Mouse (Mus musculus): Measurements from ENCODE around the gene Syne1. TPM values are rescaled to one million over a fixed set of nuclear protein-coding genes. Genes with fewer than 3 reads are reported as not detected.

Gene Syne1
- polyA plus RNA-seq, 1 experiment from 2014 or later: 5.6 TPM

DNA sequence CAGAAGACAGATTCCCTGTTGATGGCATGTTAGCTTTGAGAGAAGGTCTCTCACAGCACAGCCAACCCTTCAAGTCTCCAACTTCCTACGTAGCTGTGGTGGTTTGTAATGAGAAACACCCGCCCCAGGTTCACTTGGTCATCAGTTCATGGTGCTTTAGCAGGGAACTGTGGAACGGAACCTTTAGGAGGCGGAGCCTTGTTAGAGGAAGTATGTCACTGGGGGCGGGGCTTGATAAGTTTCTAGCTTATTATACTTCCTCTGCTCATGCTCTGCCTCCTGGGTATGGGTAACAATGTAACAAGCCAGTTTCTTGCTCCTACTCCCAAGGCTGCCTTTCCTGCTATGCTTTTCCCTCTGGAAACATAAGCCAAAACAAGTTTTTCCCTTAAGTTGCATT is 505.6 kb downstream of the Syne1 start:
- DNase-seq (ENCODE audit: low read depth, low spot score) (no peak), ATAC-seq (no peak)
- H3K27me3 ChIP-seq: no peaks in the 10 kb centered on the region
- CTCF ChIA-PET: no interaction called here
- in situ Hi-C loops (cut with MboI; ENCODE audit: low pct_unique_long_range_greater_than_20kb): no loop called here
- POLR2A ChIA-PET: no interaction called here
- TF ChIP-seq CTCF (IDR thresholded peaks at IDR 0.05): no peak

DNA sequence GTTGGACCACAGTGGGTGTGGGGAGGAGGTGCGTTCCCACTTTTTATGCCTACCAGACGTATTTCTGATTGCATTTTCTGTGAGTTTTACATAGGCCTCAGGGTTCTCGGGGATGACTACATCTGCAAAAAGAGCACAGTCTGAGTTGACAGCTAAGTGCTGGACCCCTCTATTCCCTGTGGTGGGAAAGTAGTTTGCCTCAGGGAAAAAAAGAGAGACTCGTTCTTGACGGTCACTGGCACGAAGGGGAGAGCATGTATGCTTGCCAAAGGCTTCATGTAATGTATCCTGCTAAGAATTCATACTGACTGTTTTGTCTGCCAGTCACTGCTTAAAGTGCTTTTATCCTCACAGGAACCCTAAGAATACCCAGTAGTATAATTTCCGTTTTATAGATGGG is 506.1 kb downstream of the Syne1 start:
- CTCF ChIA-PET: no interaction called here

GRCm38 (mm10) chr10:5044481-5044880 is 506.8 kb downstream of the Syne1 start:
- ChIA-PET CTCF (interaction anchor here (1.1 kb wide), 1 partner anchor 28 kb away, joined by 4 read pairs; no protein-coding TSS in a partner anchor), POLR2A (no interaction called here)
- in situ Hi-C loops (cut with MboI; ENCODE audit: low pct_unique_long_range_greater_than_20kb): no loop called here
- TF ChIP-seq CTCF (IDR thresholded peaks at IDR 0.05): no peak
- H3K27me3 ChIP-seq: no peaks in the 10 kb centered on the region
- DNase-seq (ENCODE audit: low read depth, low spot score): no peak
- ATAC-seq: no peak

More for the DNA sequence above, 506.1 kb downstream of the Syne1 start:
- no peak for TF ChIP-seq CTCF (IDR thresholded peaks at IDR 0.05)
- in situ Hi-C loops (cut with MboI; ENCODE audit: low pct_unique_long_range_greater_than_20kb): no loop called here
- POLR2A ChIA-PET: no interaction called here
- ATAC-seq (no peak), DNase-seq (ENCODE audit: low read depth, low spot score) (no peak)
- H3K27me3 ChIP-seq: no peaks in the 10 kb centered on the region

- in situ Hi-C loops (cut with MboI; ENCODE audit: low pct_unique_long_range_greater_than_20kb): no loop called here
- no peaks in the 10 kb centered on the region for H3K27me3 ChIP-seq
- CTCF ChIA-PET: no interaction called here
- ATAC-seq: no peak
- DNase-seq (ENCODE audit: low read depth, low spot score): no peak
- POLR2A ChIA-PET: no interaction called here
- no peak for TF ChIP-seq CTCF (IDR thresholded peaks at IDR 0.05)
Measured at GRCm38 (mm10) chr10:5041254-5041653, 510.0 kb downstream of the Syne1 start.

DNA sequence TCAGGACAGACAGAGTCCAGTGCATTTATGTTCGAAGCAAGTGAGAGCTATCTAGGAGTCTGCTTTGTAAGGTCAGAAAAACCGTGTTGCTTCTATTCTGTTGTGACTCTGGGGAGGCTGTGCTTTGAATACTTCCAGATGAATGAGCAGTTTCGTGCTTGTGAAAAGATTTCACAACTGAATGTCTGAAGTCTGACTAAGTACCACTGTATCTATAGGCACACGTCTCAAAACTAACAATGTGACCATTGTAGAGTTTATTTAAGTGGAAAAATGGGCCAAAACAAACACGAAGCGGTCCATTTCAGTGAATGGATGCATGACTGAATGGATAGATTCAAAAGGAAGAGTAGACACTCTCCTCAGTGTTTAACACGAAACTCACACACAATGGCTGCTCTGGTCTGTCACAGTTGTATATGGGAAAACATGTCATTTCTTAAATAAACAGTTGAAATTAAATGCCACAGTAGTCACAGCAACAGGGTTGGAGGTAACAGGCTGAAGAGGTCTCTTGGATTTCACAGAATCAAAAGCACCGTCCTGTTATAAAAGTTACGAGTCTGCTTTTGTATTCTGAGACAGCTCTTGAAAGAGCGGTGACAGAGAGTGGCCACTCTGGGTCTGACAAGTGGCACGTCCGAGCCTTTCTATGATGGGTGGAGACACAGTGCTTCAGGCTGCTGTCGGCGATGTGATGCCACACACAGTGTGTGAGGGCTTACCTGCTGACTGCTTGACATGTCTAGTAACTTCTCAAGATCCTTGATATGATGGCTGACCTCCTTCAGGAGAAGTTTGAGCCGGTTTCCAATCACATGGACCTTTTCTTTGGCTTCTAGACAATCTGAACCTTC is 518.9 kb downstream of the Syne1 start:
- ChIA-PET POLR2A (no interaction called here), CTCF (interaction anchor here (1.0 kb wide), 1 partner anchor 9 kb away, joined by 3 read pairs; no protein-coding TSS in a partner anchor)
- ATAC-seq (no peak), DNase-seq (ENCODE audit: low read depth, low spot score) (no peak)
- in situ Hi-C loops (cut with MboI; ENCODE audit: low pct_unique_long_range_greater_than_20kb): no loop called here
- no peaks in the 10 kb centered on the region for H3K27me3 ChIP-seq
- no peak for TF ChIP-seq CTCF (IDR thresholded peaks at IDR 0.05)

GRCm38 (mm10) chr10:5029883-5030282 is 521.4 kb downstream of the Syne1 start:
- DNase-seq (ENCODE audit: low read depth, low spot score) (no peak), ATAC-seq (no peak)
- in situ Hi-C loops (cut with MboI; ENCODE audit: low pct_unique_long_range_greater_than_20kb): no loop called here
- ChIA-PET POLR2A (no interaction called here), CTCF (interaction anchor here (0.6 to 1.4 kb wide), 2 partner anchors 11 to 413 kb away, joined by 3 to 4 read pairs; no protein-coding TSS in a partner anchor)
- H3K27me3 ChIP-seq: no peaks in the 10 kb centered on the region
- no peak for TF ChIP-seq CTCF (IDR thresholded peaks at IDR 0.05)

DNA sequence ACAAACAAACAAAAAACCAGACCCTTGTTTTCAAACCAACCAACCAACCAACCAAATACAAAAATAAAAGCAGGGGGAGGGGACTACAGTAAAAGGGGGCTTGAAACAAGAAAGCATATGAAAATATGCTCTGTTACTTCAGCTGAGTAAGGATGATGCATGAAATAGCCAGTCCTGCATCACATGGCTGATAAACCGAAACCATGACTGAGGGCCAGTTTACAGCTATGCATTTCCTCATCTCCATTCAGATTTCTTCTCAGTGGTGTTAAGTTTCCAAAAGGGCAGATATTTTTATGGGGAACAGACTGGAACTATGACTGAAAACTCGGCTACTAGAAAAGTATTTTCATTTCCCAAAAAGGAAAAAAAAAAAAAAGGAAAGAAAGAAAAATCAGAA is 522.1 kb downstream of the Syne1 start:
- DNase-seq (ENCODE audit: low read depth, low spot score) (no peak), ATAC-seq (no peak)
- CTCF ChIA-PET: interaction anchor here (0.6 kb wide), 1 partner anchor 412 kb away, joined by 3 read pairs; no protein-coding TSS in a partner anchor
- POLR2A ChIA-PET: no interaction called here
- in situ Hi-C loops (cut with MboI; ENCODE audit: low pct_unique_long_range_greater_than_20kb): no loop called here
- H3K27me3 ChIP-seq: no peaks in the 10 kb centered on the region
- no peak for TF ChIP-seq CTCF (IDR thresholded peaks at IDR 0.05)

- TF ChIP-seq CTCF (IDR thresholded peaks at IDR 0.05): no peak
- no peak for DNase-seq (ENCODE audit: low read depth, low spot score)
- CTCF ChIA-PET: no interaction called here
- in situ Hi-C loops (cut with MboI; ENCODE audit: low pct_unique_long_range_greater_than_20kb): no loop called here
- POLR2A ChIA-PET: interaction anchor here (0.6 kb wide), 1 partner anchor 401 kb away, joined by 3 read pairs; no protein-coding TSS in a partner anchor
- no peaks in the 10 kb centered on the region for H3K27me3 ChIP-seq
- no peak for ATAC-seq
Measured at GRCm38 (mm10) chr10:5028301-5028700, 523.0 kb downstream of the Syne1 start.

DNA sequence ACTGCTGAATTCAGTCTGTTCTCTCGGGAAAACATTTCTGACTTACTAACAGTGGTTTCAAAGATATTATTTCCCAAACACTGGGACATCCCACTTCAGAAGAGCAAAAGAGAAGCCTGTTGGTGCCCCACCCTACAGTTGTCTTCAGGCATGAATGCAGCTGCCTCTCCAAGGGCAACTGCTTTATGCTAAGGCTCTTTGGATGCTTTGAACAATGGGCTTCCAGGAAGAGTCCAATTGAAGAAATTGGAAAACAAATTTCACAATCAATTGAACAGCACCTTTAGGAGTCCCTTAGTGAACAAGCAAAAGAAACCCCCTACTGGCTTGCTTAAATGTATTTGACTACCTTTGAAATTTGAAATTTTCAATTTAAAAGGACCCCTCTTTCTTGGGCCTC is 524.1 kb downstream of the Syne1 start:
- in situ Hi-C loops (cut with MboI; ENCODE audit: low pct_unique_long_range_greater_than_20kb): no loop called here
- ChIA-PET CTCF (no interaction called here), POLR2A (no interaction called here)
- TF ChIP-seq CTCF (IDR thresholded peaks at IDR 0.05): no peak
- no peaks in the 10 kb centered on the region for H3K27me3 ChIP-seq
- ATAC-seq (no peak), DNase-seq (ENCODE audit: low read depth, low spot score) (no peak)

GRCm38 (mm10) chr10:5025906-5026305 is 525.4 kb downstream of the Syne1 start:
- ChIA-PET CTCF (no interaction called here), POLR2A (no interaction called here)
- in situ Hi-C loops (cut with MboI; ENCODE audit: low pct_unique_long_range_greater_than_20kb): no loop called here
- no peak for TF ChIP-seq CTCF (IDR thresholded peaks at IDR 0.05)
- no peak for DNase-seq (ENCODE audit: low read depth, low spot score)
- ATAC-seq: no peak
- H3K27me3 ChIP-seq: no peaks in the 10 kb centered on the region

DNA sequence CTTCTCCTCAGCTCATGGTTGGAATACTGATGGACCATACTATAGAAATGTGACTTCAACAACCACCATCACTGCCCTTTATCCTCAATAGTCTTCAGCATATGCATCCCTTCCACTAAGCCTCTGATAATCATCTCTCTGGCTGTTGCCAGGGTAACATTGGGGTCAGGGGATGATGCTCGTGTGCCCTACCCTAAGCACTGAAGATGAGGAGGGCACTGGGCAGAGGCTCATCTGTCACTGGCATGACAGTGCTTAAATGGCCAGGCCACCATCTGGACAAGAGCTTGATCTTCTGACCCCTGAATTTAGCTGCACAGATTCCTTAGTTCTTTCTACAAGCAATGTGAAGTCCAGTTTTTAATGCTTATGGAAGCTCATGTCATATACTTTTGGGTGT is 534.1 kb downstream of the Syne1 start:
- no peaks in the 10 kb centered on the region for H3K27me3 ChIP-seq
- DNase-seq (ENCODE audit: low read depth, low spot score) (no peak), ATAC-seq (no peak)
- ChIA-PET POLR2A (no interaction called here), CTCF (interaction anchor here (1.0 kb wide), 1 partner anchor 14 kb away, joined by 3 read pairs; no protein-coding TSS in a partner anchor)
- TF ChIP-seq CTCF (IDR thresholded peaks at IDR 0.05): no peak
- in situ Hi-C loops (cut with MboI; ENCODE audit: low pct_unique_long_range_greater_than_20kb): no loop called here
